Mouse (Mus musculus) midbrain, embryonic 12.5 days (tissue): ENCODE measurements around the gene 2810408A11Rik. TPM values are rescaled to one million over a fixed set of nuclear protein-coding genes. Genes with fewer than 3 reads are reported as not detected.

Experiments
- ATAC-seq: fragments of 200-750 bp; cut with Nextera tagmentation; 2 replicates; pipeline ENCODE4 v1.8.0; 2017; ENCODE audit warnings: low read depth, moderate TSS enrichment, moderate library complexity; ENCODE audit not compliant: low FRiP score
- H3K27ac ChIP-seq: fragments of 300-500 bp; sonication (generic); replicated peaks from 2 replicates; pipeline ENCODE4 v1.5.1; 2016; ENCODE audit warnings: mild to moderate bottlenecking
- H3K27me3 ChIP-seq: fragments of 300-500 bp; sonication (generic); 2 replicates; pipeline ENCODE4 v1.6.1; 2016; ENCODE audit warnings: mild to moderate bottlenecking
- H3K36me3 ChIP-seq: fragments of 300-500 bp; sonication (generic); 2 replicates; pipeline ENCODE4 v1.6.1; 2016
- H3K4me1 ChIP-seq: fragments of 300-500 bp; sonication (generic); 2 replicates; pipeline ENCODE4 v1.6.1; 2016
- H3K4me2 ChIP-seq: fragments of 300-500 bp; sonication (generic); replicated peaks from 2 replicates; pipeline ENCODE4 v1.6.1; 2016; ENCODE audit warnings: mild to moderate bottlenecking, moderate library complexity
- H3K4me3 ChIP-seq: fragments of 300-500 bp; sonication (generic); 2 replicates; pipeline ENCODE4 v1.5.1; 2016; ENCODE audit warnings: mild to moderate bottlenecking
- H3K9ac ChIP-seq: fragments of 300-500 bp; sonication (generic); replicated peaks from 2 replicates; pipeline ENCODE4 v1.6.1; 2016; ENCODE audit warnings: mild to moderate bottlenecking, moderate library complexity
- H3K9me3 ChIP-seq: fragments of 300-500 bp; sonication (generic); 2 replicates; pipeline ENCODE4 v1.6.1; 2016; ENCODE audit warnings: mild to moderate bottlenecking
- WGBS: fragments of 180-500 bp; shearing (Covaris S2); methylation state at CpG from one replicate; pipeline ENCODE4 v1.1.7; 2016; 5-methylcytosine and 5-hydroxymethylcytosine counted together
- polyA plus RNA-seq: library from polyadenylated mRNA; unstranded; fragments of >200 nt; fragmentation: Nextera tagmentation; extraction: Ambion mirVana; gene quantifications from 2 replicates; pipeline ENCODE4 v1.2.1, GENCODE M21; 2016

Gene 2810408A11Rik
- polyA plus RNA-seq, 1 experiment from 2014 or later = 21.8 TPM

DNA sequence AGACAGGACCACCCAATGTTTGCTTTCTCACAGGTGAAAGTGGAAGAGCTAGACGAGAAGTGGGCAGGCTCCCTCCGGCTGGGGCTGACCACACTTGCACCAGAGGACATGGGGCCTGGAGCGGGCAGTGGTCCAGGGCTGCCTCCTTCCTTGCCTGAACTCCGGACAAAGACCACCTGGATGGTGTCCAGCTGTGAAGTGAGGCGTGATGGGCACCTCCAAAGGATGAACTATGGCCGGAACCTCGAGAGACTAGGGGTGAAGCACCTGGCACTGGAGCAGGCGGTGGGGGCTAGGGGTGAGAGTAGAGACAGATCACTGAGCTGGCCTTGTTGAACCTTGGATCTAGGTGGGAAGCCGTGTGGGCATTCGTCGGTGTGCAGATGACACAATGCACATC lies 7.9 kb upstream of the 2810408A11Rik start:
- no peak for ATAC-seq
- H3K4me2 ChIP-seq = no peak overlapping the region
- 93% methylated on average over 11 of the region's 11 CpGs for WGBS
- no peak overlapping the region for H3K9ac ChIP-seq
- H3K9me3 ChIP-seq = no peaks in the 10 kb centered on the region
- no peak overlapping the region for H3K27ac ChIP-seq
- H3K4me1 ChIP-seq = peaks cover 8% of the 10 kb centered on the region
- H3K27me3 ChIP-seq = no peaks in the 10 kb centered on the region
- H3K36me3 ChIP-seq = peaks cover 97% of the 10 kb centered on the region
- H3K4me3 ChIP-seq = no peak overlapping the region

- H3K27me3 ChIP-seq = no peaks in the 10 kb centered on the region
- H3K9ac ChIP-seq = no peak overlapping the region
- peaks cover 64% of the 10 kb centered on the region for H3K36me3 ChIP-seq
- no peak overlapping the region for H3K4me2 ChIP-seq
- no peak overlapping the region for H3K27ac ChIP-seq
- H3K4me3 ChIP-seq = no peak overlapping the region
- 97% methylated on average over 9 of the region's 9 CpGs for WGBS
- peaks cover 20% of the 10 kb centered on the region for H3K4me1 ChIP-seq
- no peak for ATAC-seq
- H3K9me3 ChIP-seq = no peaks in the 10 kb centered on the region
Measured at GRCm38 (mm10) chr11:69904311-69904710, 3.5 kb upstream of the 2810408A11Rik start.

GRCm38 (mm10) chr11:69902972-69903371 lies 2.2 kb upstream of the 2810408A11Rik start:
- Histone ChIP-seq H3K4me3 (peak overlapping the region; percentile 94), H3K36me3 (peaks cover 50% of the 10 kb centered on the region), H3K9ac (peak overlapping the region; percentile 95; the same call in 1 of the 2 replicates), H3K9me3 (no peaks in the 10 kb centered on the region), H3K27ac (no peak overlapping the region), H3K4me2 (peak overlapping the region; percentile 82), H3K4me1 (peaks cover 27% of the 10 kb centered on the region), H3K27me3 (no peaks in the 10 kb centered on the region)
- WGBS = 93% methylated on average over 13 of the region's 13 CpGs
- ATAC-seq = no peak

- no peaks in the 10 kb centered on the region for H3K9me3 ChIP-seq
- peak overlapping the region; percentile 82 for H3K4me2 ChIP-seq
- H3K9ac ChIP-seq = peak overlapping the region; percentile 95
- peaks cover 40% of the 10 kb centered on the region for H3K36me3 ChIP-seq
- peak overlapping the region; percentile 94 for H3K4me3 ChIP-seq
- no peaks in the 10 kb centered on the region for H3K27me3 ChIP-seq
- under 1% methylated on average over 39 of the region's 39 CpGs for WGBS
- ATAC-seq = no peak; the same call in none of the 2 replicates
- peak overlapping the region; percentile 96 for H3K27ac ChIP-seq
- H3K4me1 ChIP-seq = peaks cover 27% of the 10 kb centered on the region
Measured at GRCm38 (mm10) chr11:69901993-69902392, 1.2 kb upstream of the 2810408A11Rik start.

GRCm38 (mm10) chr11:69901406-69901846 lies 639 bp upstream of the 2810408A11Rik start:
- peaks cover 35% of the 10 kb centered on the region for H3K36me3 ChIP-seq
- peak; percentile 76 for ATAC-seq
- no peaks in the 10 kb centered on the region for H3K27me3 ChIP-seq
- peak overlapping the region; percentile 96 for H3K27ac ChIP-seq
- peak overlapping the region; percentile 94 for H3K4me3 ChIP-seq
- H3K4me1 ChIP-seq = peaks cover 27% of the 10 kb centered on the region
- WGBS = under 1% methylated on average over 42 of the region's 42 CpGs
- H3K9ac ChIP-seq = peak overlapping the region; percentile 95
- no peaks in the 10 kb centered on the region for H3K9me3 ChIP-seq
- H3K4me2 ChIP-seq = peak overlapping the region; percentile 82

DNA sequence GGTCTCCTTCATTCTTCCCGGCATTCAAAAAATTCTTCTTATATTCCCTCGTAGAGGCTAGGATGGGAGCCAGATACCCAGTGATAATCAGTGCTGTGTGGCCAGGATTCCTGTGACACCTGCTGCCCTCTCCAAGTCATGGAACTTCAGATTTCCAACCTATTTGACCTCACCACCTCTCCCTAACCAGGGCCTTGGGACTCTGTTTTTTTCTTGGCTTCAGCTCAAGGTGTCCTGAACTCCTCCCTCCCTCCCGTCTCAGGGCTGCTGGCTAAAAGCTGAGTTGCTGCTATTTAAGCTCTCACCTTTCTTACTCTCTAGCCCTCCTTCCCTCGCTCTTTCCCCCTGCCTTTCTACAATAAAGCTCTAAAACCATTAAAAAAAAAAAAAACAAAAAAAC lies 917 bp downstream of the 2810408A11Rik start:
- peak overlapping the region; percentile 94 for H3K4me3 ChIP-seq
- WGBS = 27% methylated on average over 4 of the region's 4 CpGs
- peak overlapping the region; percentile 82 for H3K4me2 ChIP-seq
- H3K36me3 ChIP-seq = peaks cover 20% of the 10 kb centered on the region
- H3K9me3 ChIP-seq = no peaks in the 10 kb centered on the region
- H3K27me3 ChIP-seq = no peaks in the 10 kb centered on the region
- H3K4me1 ChIP-seq = peaks cover 27% of the 10 kb centered on the region
- H3K9ac ChIP-seq = peak overlapping the region; percentile 95
- no peak overlapping the region for H3K27ac ChIP-seq
- no peak for ATAC-seq

DNA sequence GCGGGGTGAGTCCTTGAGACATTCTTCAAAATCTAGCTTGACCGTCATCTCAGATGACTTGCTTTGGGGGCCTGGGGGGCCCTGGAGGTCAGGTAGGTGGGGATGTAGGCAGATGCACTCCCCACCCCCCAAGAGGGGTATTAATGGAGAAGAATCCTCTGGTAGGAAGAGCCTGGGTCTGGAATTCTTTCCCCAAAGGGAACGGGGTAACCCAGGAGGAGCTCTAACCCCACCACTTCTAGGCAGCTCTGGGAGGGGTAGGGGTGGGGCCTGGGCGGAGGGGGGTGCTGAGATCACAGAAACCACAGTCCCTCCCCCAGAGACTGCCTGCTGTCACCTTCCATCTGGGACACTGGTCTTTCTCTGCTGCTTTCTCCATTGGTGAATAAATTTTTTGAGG lies 5.5 kb downstream of the 2810408A11Rik start, which contains the start of gene Acap1:
Gene Acap1 (minus strand): TSS at position 249 of the 400 bp plus-strand sequence.
- no peak for ATAC-seq
- H3K27ac ChIP-seq = no peak within 1 kb of the TSS
- no peaks in the 10 kb centered on the region for H3K27me3 ChIP-seq
- H3K4me1 ChIP-seq = peaks cover 13% of the 10 kb centered on the region
- no peak within 1 kb of the TSS for H3K4me3 ChIP-seq
- no peaks in the 10 kb centered on the region for H3K9me3 ChIP-seq
- no peak within 1 kb of the TSS for H3K9ac ChIP-seq
- 73% methylated on average over 4 of the region's 4 CpGs for WGBS
- H3K36me3 ChIP-seq = no peaks in the 10 kb centered on the region
- no peak within 1 kb of the TSS for H3K4me2 ChIP-seq

- H3K27ac ChIP-seq = no peak overlapping the region
- no peaks in the 10 kb centered on the region for H3K27me3 ChIP-seq
- H3K36me3 ChIP-seq = no peaks in the 10 kb centered on the region
- ATAC-seq = no peak
- no peak overlapping the region for H3K9ac ChIP-seq
- H3K9me3 ChIP-seq = no peaks in the 10 kb centered on the region
- H3K4me1 ChIP-seq = peaks cover 10% of the 10 kb centered on the region
- H3K4me3 ChIP-seq = no peak overlapping the region
- no peak overlapping the region for H3K4me2 ChIP-seq
- WGBS = 75% methylated on average over 5 of the region's 5 CpGs
Measured at GRCm38 (mm10) chr11:69894671-69895070, 6.1 kb downstream of the 2810408A11Rik start.

- Histone ChIP-seq H3K27me3 (no peaks in the 10 kb centered on the region), H3K4me2 (no peak overlapping the region), H3K9me3 (no peaks in the 10 kb centered on the region), H3K36me3 (no peaks in the 10 kb centered on the region), H3K27ac (no peak overlapping the region), H3K9ac (no peak overlapping the region), H3K4me1 (no peaks in the 10 kb centered on the region), H3K4me3 (no peak overlapping the region)
- WGBS = 86% methylated on average over 4 of the region's 4 CpGs
- no peak for ATAC-seq
Measured at GRCm38 (mm10) chr11:69891482-69891881, 9.3 kb downstream of the 2810408A11Rik start.

DNA sequence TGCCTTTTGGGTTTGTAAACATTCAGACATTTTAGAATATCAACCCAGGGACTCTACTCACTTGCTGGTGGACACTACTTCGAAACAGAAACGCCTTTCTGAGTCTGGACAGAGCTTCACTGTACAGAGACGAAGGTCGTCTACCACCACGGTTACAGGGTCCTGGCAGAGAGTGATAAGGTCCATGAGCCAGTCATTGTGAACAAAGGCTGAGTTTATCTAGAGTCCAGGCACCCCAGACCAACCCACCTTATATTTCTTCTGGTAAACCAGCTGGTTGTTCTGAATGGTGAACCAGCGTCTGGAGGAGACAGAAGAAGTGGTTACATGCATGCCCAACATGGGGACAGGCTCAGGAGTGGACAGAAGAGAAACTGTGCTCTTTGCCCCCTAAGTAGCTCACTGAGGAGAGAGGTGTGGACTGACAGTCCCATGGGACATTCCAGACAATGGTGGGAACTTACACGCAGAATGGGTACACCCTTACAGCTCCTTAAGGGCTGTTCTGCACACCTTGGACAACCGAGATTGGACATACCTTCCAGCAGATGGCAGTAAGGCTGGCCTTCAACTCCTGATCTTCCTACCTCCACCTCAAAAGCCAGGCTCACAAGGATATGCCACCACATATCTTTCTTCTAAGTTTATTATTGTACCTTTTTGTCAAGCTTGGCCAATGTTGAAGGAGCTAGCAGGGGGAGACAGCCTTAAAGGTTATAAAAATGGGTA lies 13.7 kb downstream of the 2810408A11Rik start:
- Histone ChIP-seq H3K9ac (no peak overlapping the region), H3K4me3 (no peak overlapping the region), H3K27me3 (peaks cover 10% of the 10 kb centered on the region), H3K36me3 (no peaks in the 10 kb centered on the region), H3K4me1 (no peaks in the 10 kb centered on the region), H3K27ac (no peak overlapping the region), H3K4me2 (no peak overlapping the region), H3K9me3 (no peaks in the 10 kb centered on the region)
- WGBS = 80% methylated on average over 8 of the region's 8 CpGs
- ATAC-seq = no peak

DNA sequence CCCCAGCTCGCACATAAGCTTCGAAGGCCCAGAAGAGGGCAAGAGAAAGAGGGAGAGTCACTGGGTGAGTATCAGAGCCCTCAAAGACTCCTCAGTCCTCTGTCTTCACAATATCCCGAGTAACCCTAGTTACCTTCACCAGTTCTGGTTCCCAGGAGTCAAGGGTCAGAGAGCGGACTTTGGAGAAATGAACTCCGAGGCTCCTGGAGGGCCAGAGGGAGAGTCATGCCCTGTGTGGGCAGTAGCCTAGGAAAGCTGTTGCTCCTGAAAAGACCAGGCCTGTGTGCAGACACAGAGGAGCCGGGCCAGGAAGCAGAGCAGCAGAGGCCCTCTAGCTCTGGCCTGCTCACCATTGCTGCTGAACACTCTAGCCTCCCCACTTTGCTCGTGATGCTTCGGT lies 16.1 kb downstream of the 2810408A11Rik start:
- H3K4me3 ChIP-seq = no peak overlapping the region
- no peaks in the 10 kb centered on the region for H3K36me3 ChIP-seq
- 79% methylated on average over 8 of the region's 8 CpGs for WGBS
- H3K27ac ChIP-seq = no peak overlapping the region
- peaks cover 27% of the 10 kb centered on the region for H3K27me3 ChIP-seq
- peaks cover 22% of the 10 kb centered on the region for H3K4me1 ChIP-seq
- no peaks in the 10 kb centered on the region for H3K9me3 ChIP-seq
- H3K4me2 ChIP-seq = no peak overlapping the region
- ATAC-seq = no peak
- no peak overlapping the region for H3K9ac ChIP-seq

DNA sequence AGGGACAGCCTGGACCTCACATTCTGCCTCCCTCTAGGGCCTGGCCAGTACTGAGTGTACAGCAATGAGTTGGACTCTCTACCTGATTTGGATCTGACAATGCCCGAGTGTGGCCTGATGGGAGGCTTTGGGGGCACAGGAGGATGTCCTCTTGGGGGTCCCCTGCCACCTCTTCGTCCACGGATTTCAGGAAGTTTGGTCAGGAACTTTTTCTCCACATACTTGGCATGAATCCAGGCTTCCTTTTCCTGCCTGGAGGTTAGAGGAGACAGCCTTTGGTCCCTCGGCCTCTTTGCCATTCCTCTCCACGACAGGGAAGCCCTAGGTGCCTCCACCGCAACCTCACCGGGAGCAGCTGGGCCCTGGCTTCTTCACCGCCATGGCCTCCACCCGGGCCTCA lies 16.5 kb downstream of the 2810408A11Rik start:
- no peaks in the 10 kb centered on the region for H3K36me3 ChIP-seq
- H3K4me2 ChIP-seq = no peak overlapping the region
- no peak overlapping the region for H3K4me3 ChIP-seq
- peaks cover 32% of the 10 kb centered on the region for H3K27me3 ChIP-seq
- no peak overlapping the region for H3K27ac ChIP-seq
- H3K9ac ChIP-seq = no peak overlapping the region
- H3K4me1 ChIP-seq = peaks cover 24% of the 10 kb centered on the region
- no peak for ATAC-seq
- no peaks in the 10 kb centered on the region for H3K9me3 ChIP-seq
- WGBS = 88% methylated on average over 9 of the region's 9 CpGs
